Mouse (Mus musculus): ENCODE results near the gene Gpr6. TPM values are rescaled to one million over a fixed set of nuclear protein-coding genes. Genes with fewer than 3 reads are reported as not detected.

Gpr6 gene
- total RNA-seq, 2 experiments from 2014 or later, result not detected

Other genes with a start within 250 kb of the Gpr6 start
- gene Cdc40, start 189.0 kb downstream of the Gpr6 start, total RNA-seq (2021), result 10 to 100 TPM; 19.3 to 20.5 TPM
- 1 to 10 TPM; 1.3 to 1.4 TPM for gene Wasf1, start 188.8 kb downstream of the Gpr6 start, total RNA-seq (2021)
- 10 to 100 TPM; 22.6 to 24.3 TPM for gene Fig4, start 231.0 kb upstream of the Gpr6 start, total RNA-seq (2021)
- gene Ak9, start 231.7 kb upstream of the Gpr6 start, total RNA-seq (2021), result under 1 TPM; 0.05 to 0.07 TPM